Mouse (Mus musculus) myocyte (in vitro differentiated cells): ENCODE measurements at regions not wholly inside any gene's neighbourhood (a gene's known extent, or its start where the extent isn't known, plus 50 kb on each side); places are given as distances from the start of the nearest gene placed in this dataset.

ENCODE experiments used
- CEBPB ChIP-seq: IDR thresholded peaks from 2 replicates; pipeline ENCODE4 v1.6.1; 2011; ENCODE audit warnings: mild to moderate bottlenecking, moderate library complexity; ENCODE audit not compliant: poor library complexity, insufficient read depth, severe bottlenecking
- MAX ChIP-seq: IDR thresholded peaks from one replicate; pipeline ENCODE4 v1.6.1; 2011; ENCODE audit warnings: low read depth, mild to moderate bottlenecking, control low read depth
- MYOG ChIP-seq, 3 experiments: IDR thresholded peaks; one replicate each; pipeline ENCODE4 v1.6.1; 2011; ENCODE audit warnings: control low read depth in 2 of 3, low read depth in 2 of 3, mild to moderate bottlenecking in 2 of 3; ENCODE audit not compliant: insufficient read length in 2 of 3, control insufficient read depth in 1 of 3, insufficient read depth in 1 of 3
- POLR2A ChIP-seq: IDR thresholded peaks from one replicate; pipeline ENCODE4 v1.6.1; 2011; ENCODE audit warnings: low read depth, mild to moderate bottlenecking, control low read depth, moderate library complexity; ENCODE audit not compliant: insufficient read length
- POLR2AphosphoS2 ChIP-seq: IDR thresholded peaks from one replicate; pipeline ENCODE4 v1.6.1; 2011; ENCODE audit warnings: low read depth, control low read depth; ENCODE audit not compliant: insufficient read length
- SRF ChIP-seq: IDR thresholded peaks from one replicate; pipeline ENCODE4 v1.6.1; 2011; ENCODE audit warnings: low read depth; ENCODE audit not compliant: control insufficient read depth, insufficient read length
- USF1 ChIP-seq: IDR thresholded peaks from one replicate; pipeline ENCODE4 v1.6.1; 2011; ENCODE audit warnings: low read depth, mild to moderate bottlenecking, control low read depth, moderate library complexity

DNA sequence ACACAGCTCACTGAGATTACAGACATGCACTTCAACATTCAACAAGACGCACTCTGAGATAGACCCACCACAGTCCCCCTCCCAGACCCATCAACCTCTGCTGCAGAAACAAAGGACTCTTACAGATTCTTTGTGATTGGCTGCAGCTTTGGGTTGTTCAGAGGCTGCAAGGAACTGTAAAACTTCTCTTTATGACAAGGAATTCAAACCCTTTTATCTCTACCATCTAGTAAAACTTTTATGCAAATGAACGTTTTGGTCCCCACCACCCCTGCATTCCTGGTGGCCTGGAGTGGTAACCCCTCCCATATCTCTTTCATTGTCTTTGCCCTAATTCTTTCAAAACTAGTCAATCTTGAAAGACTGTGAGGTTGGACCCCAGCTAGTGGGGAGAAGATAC lies 106.1 kb downstream of the Erv3 start:
- TF ChIP-seq CEBPB (no peak), POLR2A (no peak), MAX (no peak), USF1 (no peak), MYOG (IDR thresholded peaks at IDR 0.05; ENCODE audit: control insufficient read depth in 1 of 3, insufficient read depth in 1 of 3, insufficient read length in 2 of 3, low read depth in 2 of 3) (no peak), SRF (no peak), POLR2AphosphoS2 (no peak)
